Mouse (Mus musculus) cerebellum, adult 2 months (tissue): ENCODE measurements around the gene Traip. TPM values are rescaled to one million over a fixed set of nuclear protein-coding genes. Genes with fewer than 3 reads are reported as not detected.
A peak's percentile ranks its signal among the peaks of the same experiment; 100 is the strongest.

ENCODE experiments used
- DNase-seq, 2 experiments: peaks; one replicate each; pipeline ENCODE4 v3.0.0; 2021
- H3K27ac ChIP-seq: fragments of 200-500 bp; 2 replicates; pipeline ENCODE4 v1.5.1; 2012; ENCODE audit warnings: low read length, control low read depth, inconsistent platforms; ENCODE audit not compliant: insufficient read depth
- H3K27me3 ChIP-seq: fragments of 200-500 bp; 2 replicates; pipeline ENCODE4 v1.6.1; 2012; ENCODE audit warnings: inconsistent platforms, mild to moderate bottlenecking, low read length, moderate library complexity; ENCODE audit not compliant: control insufficient read depth, insufficient read depth
- H3K4me1 ChIP-seq: fragments of 200-500 bp; 2 replicates; pipeline ENCODE4 v1.6.1; 2011; ENCODE audit warnings: low read length; ENCODE audit not compliant: control insufficient read depth, insufficient read depth
- H3K4me3 ChIP-seq: fragments of 200-500 bp; replicated peaks from 2 replicates; pipeline ENCODE3; 2011; ENCODE audit warnings: mild to moderate bottlenecking, low read depth, low read length, control low read depth; ENCODE audit not compliant: insufficient read depth
- CTCF ChIP-seq: fragments of 200-500 bp; IDR thresholded peaks from 2 replicates; pipeline ENCODE4 v1.5.1; 2011; ENCODE audit warnings: low read depth, mild to moderate bottlenecking, control low read depth, low read length, moderate library complexity, borderline replicate concordance; ENCODE audit not compliant: insufficient read depth
- POLR2A ChIP-seq: fragments of 200-500 bp; IDR thresholded peaks from 2 replicates; pipeline ENCODE4 v1.6.1; 2011; ENCODE audit warnings: low read length, control low read depth, borderline replicate concordance; ENCODE audit not compliant: insufficient read depth
- WGBS: fragments of 180-500 bp; shearing (Covaris S2); methylation state at CpG from one replicate; pipeline ENCODE4 v1.1.7; 2018; 5-methylcytosine and 5-hydroxymethylcytosine counted together
- polyA plus RNA-seq: library from polyadenylated mRNA; depleted of rRNA; stranded (reverse); fragments of >200 nt; gene quantifications from 2 replicates; pipeline ENCODE4 v1.2.3, GENCODE M21; 2012

Gene Traip
- polyA plus RNA-seq, 1 experiment, result 1.5 TPM

GRCm38 (mm10) chr9:107957141-107957540 is 7.2 kb downstream of the Traip start:
- TF ChIP-seq CTCF (no peak), POLR2A (no peak)
- DNase-seq, result no peak
- Histone ChIP-seq H3K4me3 (no peak overlapping the region), H3K4me1 (no peaks in the 10 kb centered on the region), H3K27ac (no peak overlapping the region), H3K27me3 (no peaks in the 10 kb centered on the region)
- 30% methylated on average over 6 of the region's 6 CpGs for WGBS

DNA sequence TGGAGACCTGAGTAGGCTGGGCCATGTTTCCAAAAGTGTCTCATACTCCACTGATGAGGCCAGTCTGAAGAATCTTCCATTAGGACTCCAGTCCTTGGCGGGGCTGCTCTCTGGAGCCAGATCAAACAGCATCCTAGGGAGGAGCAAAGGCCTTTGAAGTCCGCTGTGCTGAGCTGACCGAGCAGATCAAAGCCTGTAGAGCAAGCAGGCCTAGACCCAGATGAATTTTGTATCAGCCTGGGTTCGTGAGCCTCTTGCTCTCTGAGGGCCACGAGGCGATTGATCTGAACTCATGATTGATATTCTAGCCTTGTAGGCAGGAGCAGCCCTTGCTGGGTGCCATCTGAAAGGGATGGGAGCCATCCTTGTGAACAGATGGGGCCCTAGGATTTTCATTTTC is 10.0 kb downstream of the Traip start:
- 73% methylated on average over 6 of the region's 6 CpGs for WGBS
- Histone ChIP-seq H3K27me3 (no peaks in the 10 kb centered on the region), H3K4me3 (no peak overlapping the region), H3K4me1 (no peaks in the 10 kb centered on the region), H3K27ac (no peak overlapping the region)
- DNase-seq, result no peak
- TF ChIP-seq CTCF (no peak), POLR2A (no peak)

DNA sequence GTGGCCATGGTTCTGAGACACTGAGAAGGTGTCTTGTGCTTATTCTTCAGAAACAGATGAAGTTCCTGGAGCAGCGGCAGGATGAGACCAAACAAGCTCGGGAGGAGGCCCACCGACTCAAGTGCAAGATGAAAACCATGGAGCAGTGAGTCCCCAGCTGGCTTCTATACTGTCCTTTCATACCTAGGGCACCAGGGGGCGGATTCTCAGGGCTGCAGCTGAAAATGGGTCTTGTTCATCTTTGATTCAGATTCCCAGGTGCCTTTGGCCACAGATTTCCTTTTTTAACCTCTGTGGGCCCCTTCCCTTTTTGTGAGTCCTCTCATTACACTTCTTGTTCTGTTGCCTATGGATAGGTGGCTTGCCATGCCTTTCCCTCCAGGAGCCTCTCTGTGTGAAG is 11.0 kb downstream of the Traip start:
- no peak overlapping the region for H3K4me3 ChIP-seq
- no peaks in the 10 kb centered on the region for H3K27me3 ChIP-seq
- no peak for DNase-seq
- 81% methylated on average over 4 of the region's 4 CpGs for WGBS
- TF ChIP-seq CTCF (no peak), POLR2A (no peak)
- no peaks in the 10 kb centered on the region for H3K4me1 ChIP-seq
- no peak overlapping the region for H3K27ac ChIP-seq

GRCm38 (mm10) chr9:107961351-107961762 is 11.4 kb downstream of the Traip start:
- no peak overlapping the region for H3K4me3 ChIP-seq
- no peaks in the 10 kb centered on the region for H3K27me3 ChIP-seq
- TF ChIP-seq POLR2A (no peak), CTCF (no peak)
- no peaks in the 10 kb centered on the region for H3K4me1 ChIP-seq
- 76% methylated on average over 10 of the region's 10 CpGs for WGBS
- H3K27ac ChIP-seq, result no peak overlapping the region
- no peak for DNase-seq

DNA sequence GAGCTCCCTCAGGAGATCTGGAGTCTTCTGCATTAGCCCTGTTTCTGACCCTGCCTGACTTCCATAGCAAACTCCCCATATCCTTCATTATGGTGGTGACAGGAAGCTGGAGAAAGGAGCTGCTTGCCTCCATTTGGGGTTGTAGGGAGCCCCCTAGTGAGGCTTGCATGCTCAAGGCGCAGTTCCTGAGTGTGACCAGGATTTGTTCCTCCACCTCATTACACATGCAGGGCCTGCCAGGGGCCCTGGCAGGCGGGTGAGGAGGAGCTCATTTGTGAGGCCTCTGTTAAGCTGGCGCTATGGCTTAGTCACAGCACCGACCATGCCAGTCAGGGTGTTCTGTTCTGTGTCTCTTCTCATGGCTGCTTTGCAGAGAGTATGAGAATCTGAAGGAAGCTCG is 11.9 kb downstream of the Traip start:
- no peak for DNase-seq
- Histone ChIP-seq H3K4me3 (no peak overlapping the region), H3K27me3 (no peaks in the 10 kb centered on the region), H3K27ac (no peak overlapping the region), H3K4me1 (no peaks in the 10 kb centered on the region)
- WGBS, result 40% methylated on average over 5 of the region's 5 CpGs
- TF ChIP-seq CTCF, result no peak
- no peak for TF ChIP-seq POLR2A

- no peaks in the 10 kb centered on the region for H3K4me1 ChIP-seq
- H3K27ac ChIP-seq, result no peak overlapping the region
- TF ChIP-seq POLR2A (no peak), CTCF (no peak)
- no peaks in the 10 kb centered on the region for H3K27me3 ChIP-seq
- DNase-seq, result no peak
- WGBS, result 93% methylated on average over 9 of the region's 9 CpGs
- no peak overlapping the region for H3K4me3 ChIP-seq
Observed at GRCm38 (mm10) chr9:107962916-107963315, 13.0 kb downstream of the Traip start.

DNA sequence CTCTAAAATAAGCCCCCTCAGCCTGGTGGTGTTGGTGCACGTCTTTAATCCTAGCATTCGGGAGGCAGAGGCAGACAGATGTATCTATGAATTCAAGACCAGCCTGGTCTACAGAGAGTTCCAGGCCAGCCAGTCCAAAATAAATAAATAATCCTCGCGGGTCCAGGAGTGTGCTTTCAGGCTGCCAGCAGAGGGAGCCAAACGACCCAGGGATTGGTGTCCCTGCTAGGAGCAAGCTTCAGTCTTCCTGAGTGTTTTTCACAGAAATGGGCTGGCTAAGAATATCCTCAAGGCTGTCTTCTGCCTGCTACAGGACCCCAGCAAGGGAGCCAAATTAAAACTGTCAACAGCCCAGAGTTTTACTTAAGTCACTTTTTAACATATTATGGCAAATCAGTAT is 13.8 kb downstream of the Traip start:
- Histone ChIP-seq H3K4me3 (no peak overlapping the region), H3K4me1 (no peaks in the 10 kb centered on the region), H3K27ac (no peak overlapping the region), H3K27me3 (no peaks in the 10 kb centered on the region)
- TF ChIP-seq POLR2A (no peak), CTCF (peak; percentile 97)
- WGBS, result 20% methylated on average over 5 of the region's 5 CpGs
- DNase-seq, result peak; percentile 78 to 79

DNA sequence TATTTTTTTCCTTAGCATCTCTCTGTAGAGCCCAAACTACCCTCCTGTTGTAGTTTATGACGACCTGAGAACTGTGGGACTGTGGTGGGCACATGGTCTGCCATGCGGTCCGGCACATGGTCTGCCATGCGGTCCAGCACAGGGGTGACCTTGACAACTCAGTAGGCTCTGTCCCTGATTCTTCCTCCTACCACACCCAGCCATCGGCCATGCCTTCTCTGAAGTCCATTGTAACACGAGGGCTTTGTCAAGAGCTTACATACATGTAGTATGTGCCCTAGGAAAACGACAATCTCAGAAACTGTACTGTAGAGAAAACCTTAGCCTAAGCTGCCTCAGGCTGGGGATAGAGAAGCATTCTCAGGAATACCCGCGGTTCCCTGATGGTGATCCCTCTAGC is 14.7 kb downstream of the Traip start:
- Histone ChIP-seq H3K4me3 (no peak overlapping the region), H3K27ac (no peak overlapping the region), H3K27me3 (no peaks in the 10 kb centered on the region), H3K4me1 (no peaks in the 10 kb centered on the region)
- no peak for DNase-seq
- no peak for TF ChIP-seq CTCF
- no peak for TF ChIP-seq POLR2A
- WGBS, result 89% methylated on average over 9 of the region's 9 CpGs

DNA sequence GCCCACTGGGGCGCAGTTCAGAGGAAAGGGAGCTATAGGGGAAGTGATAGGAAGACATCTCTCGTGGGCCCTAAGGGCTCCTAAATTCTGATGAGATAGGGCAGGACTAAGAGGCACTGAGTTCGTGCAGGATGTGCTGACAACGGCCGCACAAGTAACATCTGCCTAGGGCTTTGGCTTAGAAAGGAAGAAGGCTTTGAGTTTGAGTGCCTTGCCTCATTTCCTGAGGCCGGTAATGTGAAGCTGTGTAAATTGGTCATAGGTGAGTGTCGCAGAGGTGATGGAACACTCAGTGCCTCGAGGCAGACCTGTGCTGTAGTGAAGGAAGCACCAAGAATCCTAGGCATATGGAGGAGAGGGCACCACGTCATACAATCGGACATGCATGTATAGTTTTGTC is 16.7 kb downstream of the Traip start:
- no peak for DNase-seq
- no peak overlapping the region for H3K4me3 ChIP-seq
- WGBS, result 94% methylated on average over 10 of the region's 10 CpGs
- H3K27ac ChIP-seq, result no peak overlapping the region
- no peaks in the 10 kb centered on the region for H3K27me3 ChIP-seq
- TF ChIP-seq POLR2A (no peak), CTCF (no peak)
- no peaks in the 10 kb centered on the region for H3K4me1 ChIP-seq
